Mouse (Mus musculus) right cerebral cortex, postnatal 10 days (tissue): ENCODE results near the gene Mpc2.

Source experiments
- DNase-seq, 2 experiments: peaks; one replicate each; pipeline ENCODE4 v3.0.0; 2021; ENCODE audit warnings: low spot score in 2 of 2

The Mpc2 gene

DNA sequence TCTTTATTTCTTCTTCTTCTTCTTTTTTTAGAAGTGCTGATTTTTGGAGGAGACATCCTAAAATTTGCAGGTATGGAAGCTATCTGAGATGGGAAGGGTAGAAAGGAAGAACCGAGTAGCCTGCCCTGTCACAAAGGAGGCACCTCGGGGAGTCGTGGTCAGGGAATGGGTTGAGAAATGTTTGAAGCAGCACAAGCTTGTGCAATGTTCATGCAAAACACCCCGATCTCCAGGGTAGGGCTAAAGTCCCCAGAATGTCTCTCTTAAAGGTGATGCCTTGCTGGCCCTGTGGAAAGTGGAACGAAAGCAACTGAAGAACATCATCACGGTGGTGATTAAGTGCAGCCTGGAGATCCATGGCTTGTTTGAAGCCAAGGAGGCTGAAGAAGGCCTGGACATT, 45.9 kb downstream of the Mpc2 start:
- DNase-seq, result no peak

DNA sequence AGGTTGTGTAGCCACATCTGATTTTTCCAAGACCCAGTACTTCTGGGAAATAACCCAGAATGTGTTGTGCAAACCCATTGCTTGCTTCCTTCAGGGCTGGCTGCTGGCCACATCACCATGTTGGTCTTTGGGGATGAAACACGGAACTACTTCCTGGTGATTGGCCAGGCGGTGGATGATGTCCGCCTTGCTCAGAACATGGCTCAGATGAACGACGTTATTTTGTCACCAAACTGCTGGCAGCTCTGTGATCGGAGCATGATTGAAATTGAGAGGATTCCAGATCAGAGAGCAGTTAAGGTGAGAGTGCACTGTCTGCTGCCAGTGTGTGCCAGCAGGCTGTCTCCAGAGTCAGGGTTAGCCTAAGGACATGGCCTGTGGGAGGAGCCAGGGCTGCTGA, 49.7 kb downstream of the Mpc2 start:
- no peak for DNase-seq

DNA sequence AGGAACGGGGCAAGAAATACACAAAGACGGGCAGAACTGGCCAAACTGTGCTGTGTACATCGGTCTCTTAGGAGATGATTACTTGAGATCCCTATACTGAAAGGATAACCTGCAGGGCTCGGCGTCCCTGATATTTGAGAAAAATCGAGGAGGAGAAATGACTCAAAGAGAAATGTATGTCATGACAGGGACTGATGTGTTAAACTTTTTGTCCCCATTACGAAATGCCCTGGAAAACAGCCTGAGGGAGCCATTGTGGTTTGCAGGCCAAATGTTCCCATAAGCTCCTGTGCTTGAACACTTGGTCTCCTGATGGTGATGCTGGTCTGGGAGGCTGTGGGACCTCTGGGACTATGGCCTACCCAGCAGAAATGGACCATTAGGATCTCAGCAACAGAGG, 60.3 kb downstream of the Mpc2 start:
- DNase-seq, result no peak
